Mouse (Mus musculus): ENCODE measurements at regions not wholly inside any gene's neighbourhood (a gene's known extent, or its start where the extent isn't known, plus 50 kb on each side); places are given as distances from the start of the nearest gene placed in this dataset.

DNA sequence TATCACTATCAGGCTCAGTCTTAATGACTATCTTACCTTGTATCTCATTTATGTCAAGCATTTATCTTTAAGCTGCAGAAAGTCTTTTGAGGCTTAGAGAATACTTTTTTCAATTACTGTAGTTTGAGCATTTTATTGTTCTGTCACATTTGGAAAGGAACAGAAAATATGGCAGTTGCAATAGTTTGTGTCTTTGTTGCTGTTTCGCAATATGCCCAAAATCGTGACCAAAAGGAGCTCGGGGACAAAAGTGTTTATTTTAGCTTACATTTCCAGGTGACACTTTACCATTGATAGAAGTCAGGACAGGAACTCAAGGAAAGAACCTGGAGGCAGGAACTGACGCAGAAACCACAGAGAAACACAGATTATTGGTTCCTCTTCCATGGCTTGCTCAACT is 152.9 kb upstream of the Thbs1 start:
- intact Hi-C loops (cut with DNase I), result no loop called here

DNA sequence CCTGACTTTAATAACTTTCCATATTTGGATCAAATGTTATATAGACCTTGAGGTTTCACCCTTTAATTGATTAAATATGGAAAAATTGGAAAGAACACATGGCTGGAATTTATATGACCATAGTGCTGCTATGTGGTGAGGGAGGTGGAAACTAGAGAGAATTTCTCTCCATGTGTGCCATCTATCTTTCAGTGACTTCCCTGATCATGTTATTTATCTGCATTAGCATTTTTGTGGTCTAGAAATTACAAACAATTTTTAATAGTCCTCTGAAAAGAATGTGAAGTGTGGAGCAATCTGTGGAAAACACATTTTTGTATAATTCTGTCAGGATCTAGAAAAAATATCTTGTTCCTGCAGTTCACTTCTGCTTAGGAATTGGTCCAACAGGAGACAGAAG is 152.2 kb upstream of the Thbs1 start:
- intact Hi-C loops (cut with DNase I), result no loop called here

DNA sequence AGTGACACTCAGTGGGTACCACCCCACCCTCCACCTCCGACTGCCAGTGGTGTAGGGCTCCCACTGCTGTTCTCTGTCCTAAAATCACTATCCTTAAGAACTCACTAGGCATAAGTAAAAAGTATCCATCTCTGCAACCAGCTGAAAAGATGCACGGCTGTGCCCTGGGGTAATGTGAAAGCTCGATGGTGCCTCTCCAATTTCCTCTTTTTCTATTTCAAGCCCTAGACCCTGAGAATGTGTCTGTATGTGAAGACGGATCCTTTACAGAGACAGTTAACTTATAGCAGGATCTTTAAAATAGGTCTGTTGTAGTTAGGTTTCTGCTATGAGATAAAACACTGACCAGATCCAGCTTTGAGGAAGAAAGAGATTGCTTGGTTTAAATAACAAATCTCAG is 149.1 kb upstream of the Thbs1 start:
- intact Hi-C loops (cut with DNase I), result no loop called here

DNA sequence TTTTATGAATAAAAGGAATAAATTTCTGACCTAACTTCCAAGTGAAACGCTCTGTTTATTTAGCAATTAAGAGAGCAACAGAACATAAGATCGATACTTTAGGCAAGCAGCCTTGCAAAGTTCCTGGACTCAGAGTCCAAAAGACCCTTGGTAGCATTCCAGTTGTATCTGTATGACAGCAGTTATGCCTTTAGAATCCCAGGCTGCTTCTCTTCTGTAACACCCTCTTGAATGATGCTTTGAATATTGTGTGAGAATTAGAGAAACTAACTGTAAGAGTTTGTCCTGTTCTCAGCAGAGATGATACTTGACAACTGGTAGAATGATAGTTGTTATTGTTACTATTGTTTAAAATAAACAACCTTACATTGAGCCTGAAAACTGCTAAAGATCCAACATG is 148.2 kb upstream of the Thbs1 start:
- intact Hi-C loops (cut with DNase I), result no loop called here

DNA sequence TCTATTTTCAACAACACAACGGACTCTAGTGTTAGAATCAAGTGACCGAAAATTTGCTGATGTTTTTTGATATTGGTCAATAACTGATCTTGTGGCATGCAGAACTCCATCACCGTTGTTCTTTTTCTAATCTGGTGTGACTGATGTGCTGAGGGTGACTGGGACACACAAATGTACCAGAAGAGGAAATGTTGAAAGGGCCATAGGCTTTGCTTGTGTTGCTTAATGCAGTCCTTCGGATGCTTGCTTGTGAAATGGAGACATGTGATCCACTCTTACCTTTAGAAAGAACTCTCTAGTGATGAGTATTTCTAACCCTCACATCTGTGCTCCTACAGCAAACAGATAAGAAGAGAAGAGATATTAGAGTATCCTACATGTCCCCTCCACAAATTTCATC is 145.9 kb upstream of the Thbs1 start:
- intact Hi-C loops (cut with DNase I), result no loop called here

DNA sequence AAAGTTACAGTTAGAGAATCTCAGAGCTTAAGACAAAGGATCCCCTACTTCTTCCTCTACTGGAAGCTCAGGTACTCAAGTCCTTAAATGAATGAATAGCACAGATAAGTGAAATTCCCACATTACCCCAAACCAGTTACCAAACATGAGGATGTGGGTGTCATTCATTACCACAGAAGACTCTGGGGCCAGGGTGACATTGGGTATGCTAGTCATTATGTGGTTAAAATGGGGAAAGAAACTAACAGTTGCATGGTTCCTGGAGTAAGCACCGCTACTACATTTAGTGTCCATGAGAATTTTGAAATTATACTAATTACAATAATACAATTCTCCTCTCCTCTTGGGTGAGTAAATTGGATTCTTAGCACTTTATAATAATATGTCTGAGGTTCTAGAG is 142.9 kb upstream of the Thbs1 start:
- intact Hi-C loops (cut with DNase I), result no loop called here

DNA sequence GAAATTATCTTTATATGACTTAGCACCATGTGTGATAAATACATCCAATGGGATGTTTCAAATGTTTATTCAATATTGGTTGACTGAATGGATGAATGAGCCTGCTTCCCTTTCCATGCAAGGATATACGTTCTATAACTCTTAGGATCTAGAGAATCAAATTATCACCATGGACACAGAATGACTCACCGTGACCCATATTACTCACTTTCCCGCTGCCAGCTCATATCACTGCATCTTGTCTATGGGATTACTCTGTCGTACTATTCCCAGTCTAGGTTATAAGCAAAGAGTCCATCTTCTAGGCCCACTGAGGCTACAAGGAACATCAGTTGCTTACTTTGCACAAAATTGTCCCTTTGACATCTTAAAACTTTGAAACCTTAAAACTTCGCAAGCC is 141.0 kb upstream of the Thbs1 start:
- intact Hi-C loops (cut with DNase I), result no loop called here

DNA sequence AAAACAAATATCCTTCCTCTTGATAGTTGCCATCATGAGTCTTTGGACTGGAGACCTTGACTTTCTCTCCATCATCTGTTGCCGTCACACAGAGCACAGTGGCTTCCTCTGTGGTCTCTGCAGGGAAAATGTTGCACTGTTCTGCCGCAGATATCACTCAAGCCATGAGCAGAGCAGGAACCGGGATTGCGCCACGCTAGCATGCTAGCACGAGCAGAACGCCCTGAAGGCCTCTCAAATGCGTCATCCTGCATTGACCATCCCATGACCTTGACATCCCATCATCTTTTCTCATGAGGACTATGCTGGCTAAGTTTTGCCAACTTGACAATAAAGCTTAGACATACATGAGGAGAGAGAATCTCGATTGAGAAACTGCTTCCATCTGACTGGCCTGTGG is 134.6 kb upstream of the Thbs1 start:
- intact Hi-C loops (cut with DNase I), result no loop called here

DNA sequence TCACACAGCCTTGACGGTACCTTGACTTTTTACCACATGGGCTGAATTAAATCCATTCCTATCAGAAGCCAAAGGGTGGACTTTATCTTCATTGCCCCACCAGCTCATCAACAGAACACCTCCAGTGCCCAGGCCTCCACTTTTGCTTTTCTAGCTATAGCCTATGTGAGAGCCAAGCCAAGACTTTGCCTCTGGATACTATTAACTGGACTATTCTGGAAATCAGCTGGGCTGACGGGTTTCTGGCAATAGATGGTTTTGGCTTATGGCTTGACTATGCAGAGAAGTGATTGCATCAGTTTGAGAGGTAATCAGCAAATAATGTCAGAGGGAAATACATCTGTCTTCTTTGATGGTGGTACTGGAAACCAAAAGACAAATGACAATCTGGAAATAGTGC is 130.8 kb upstream of the Thbs1 start:
- intact Hi-C loops (cut with DNase I), result no loop called here

DNA sequence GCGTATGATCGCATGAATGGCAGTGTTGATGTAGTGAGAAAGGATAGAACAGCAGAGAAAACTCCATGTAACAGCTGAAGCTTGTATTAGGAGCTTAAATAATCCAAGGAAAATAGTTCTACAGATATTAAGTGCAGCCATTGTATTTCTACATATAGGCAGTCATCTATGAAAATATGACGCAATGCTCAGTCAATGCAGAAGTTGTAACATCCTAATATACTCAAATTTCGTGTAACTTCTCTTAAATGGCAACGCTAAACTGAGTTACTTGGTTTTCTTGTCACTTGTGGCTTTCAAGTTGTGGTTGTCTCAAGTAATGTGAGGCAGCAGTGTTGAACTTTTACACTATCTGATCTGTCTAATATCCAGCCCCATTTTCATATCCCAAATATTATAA is 127.1 kb upstream of the Thbs1 start:
- intact Hi-C loops (cut with DNase I), result no loop called here

DNA sequence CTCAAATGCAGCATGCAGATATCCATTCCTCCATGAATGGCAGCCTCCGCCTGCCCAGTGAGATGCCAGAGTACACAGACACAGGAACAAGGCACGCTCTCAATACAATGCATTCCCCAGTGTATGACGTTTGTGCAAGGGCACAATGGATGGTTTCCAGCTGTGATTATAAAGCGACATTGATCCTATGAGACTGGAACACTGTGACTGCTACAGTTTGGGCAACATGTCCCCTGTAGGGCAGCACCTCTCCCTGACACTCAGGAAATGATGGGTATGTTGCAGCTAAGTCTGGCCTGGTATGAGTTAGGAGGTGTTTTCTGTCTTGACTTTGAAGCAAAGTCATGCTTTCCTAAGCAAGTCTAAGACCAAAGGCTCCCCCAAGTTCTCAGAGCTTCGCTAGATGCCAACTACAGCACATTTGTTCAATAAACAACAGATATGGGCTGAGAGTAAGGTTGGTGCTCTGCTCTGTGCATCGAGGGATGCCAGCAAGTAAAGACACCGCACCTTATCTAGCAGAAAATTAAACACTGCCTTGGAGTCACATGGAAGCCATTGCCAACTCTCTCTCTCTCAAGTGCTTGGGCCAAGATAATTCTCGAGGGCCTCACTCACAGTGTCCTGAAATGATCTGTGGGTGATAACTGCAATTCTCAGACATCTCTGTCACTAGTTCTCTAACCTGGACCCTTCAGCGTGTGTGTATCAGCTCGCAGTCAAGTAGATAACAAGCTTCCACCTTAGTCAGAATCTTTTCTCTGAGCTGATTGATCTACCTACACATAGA is 124.1 kb upstream of the Thbs1 start:
- intact Hi-C loops (cut with DNase I), result no loop called here

DNA sequence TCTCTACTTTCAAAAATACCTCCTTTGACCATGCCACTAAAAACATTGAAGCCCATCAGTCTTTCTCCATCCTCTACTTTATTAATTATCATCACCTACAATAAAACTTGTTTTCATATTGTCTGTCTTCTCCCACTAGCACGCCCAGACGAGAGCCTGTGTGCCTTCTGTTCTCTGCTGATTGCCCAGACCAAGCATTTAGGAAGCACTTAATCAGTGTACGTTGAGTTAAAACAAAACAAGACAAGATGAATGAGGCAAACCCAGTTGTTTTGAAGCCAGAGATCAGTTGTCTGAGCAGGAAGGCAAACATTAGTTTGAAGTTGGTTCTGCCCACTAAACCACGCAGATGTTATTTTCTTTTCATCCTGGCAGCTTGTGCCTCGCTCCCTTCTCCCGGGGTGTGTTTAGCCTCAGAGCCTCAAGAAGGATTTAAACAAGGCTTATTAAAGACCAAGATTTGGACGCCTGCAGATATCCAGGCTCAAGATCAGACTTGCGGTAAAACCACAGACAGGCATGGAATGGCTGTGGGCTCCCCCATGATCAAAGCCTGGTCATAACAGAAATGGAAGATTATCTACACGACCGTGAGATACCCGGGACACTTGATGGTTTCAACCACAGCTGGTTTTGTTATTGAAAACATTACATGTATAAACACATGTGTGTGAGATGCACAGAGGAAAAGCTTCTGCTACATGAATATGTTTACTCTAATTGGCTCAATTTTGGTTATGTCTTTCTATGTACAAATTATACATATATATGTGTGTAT is 123.1 kb upstream of the Thbs1 start:
- intact Hi-C loops (cut with DNase I), result no loop called here

DNA sequence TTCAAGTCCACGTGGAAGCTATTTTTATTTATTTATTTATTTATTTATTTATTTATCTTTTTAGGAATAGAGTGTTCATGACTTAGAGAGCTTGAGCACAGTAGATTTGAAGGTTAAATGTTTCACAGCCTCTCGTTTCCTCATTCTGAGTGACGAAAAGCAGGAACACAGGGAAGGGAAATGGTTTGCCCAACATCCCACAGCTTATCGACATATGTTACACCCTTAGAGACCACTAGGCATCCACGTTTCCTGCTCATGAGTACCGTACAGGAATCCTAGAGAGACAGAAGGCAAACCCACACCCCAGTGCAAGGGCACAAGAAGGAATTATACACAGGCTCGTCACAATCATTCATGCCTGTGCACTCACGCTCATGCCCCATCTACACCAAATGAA is 122.5 kb upstream of the Thbs1 start:
- intact Hi-C loops (cut with DNase I), result no loop called here

DNA sequence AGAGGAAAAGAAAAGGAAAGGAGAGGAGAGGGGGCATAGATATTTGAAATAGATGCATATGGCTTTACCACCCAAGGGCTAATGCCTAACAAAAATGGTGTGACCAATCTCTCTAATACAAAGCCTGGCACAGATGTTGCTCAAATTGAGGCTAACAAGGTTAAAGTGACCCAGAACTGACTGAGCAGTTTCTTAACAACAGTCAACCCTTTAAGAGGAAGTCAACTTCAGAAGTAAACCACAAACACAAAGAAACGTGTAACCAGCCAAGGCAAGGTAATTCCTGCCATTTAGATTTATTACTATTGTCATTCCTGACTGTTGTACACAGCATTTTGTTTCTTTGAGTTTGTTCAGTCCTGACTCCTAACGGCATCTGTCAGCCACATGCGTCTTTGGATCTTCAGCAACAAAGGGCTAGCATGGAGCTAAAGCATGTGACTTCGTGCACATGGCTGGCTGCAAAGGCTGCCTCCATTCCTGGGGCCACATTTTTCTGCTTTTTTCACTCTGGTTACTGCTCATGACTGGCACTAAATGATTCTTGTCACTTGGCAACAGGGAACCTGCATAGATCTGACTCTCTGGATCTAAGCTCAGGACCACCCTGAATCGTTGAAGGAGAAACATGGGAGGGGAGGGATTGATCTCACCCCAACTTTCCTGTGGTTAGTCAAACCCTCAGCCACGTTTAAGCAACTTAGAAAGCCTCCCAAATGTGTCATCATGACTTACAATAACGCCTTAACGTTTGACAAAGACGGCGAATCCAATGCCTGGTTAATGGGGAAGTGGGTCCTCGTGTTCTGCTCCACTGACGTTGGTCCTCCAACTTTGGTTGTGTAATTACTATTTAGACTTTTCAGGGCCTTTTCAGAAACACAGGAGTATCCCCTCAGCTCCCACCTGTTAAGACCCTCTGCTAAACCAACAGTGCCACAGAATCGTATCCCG is 115.3 kb upstream of the Thbs1 start:
- intact Hi-C loops (cut with DNase I), result no loop called here

DNA sequence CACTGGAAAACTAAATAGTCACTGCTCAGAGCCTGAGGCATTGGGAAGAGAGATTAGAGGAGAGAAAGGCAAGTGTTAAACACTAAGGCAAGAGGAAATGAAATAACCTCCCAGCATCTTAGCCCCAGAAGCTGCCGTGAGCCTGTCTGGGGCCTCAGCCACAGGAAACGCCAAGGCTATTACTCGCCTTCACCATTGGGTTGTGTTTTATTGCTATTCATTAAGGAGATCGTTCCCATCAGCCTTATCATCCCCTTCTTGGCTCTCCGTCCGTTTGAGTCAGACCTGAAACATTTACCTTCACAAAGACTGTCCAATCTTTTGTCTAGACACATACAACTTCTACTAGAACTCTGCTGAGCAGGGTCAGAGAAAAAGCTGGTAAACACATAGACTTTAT is 112.0 kb upstream of the Thbs1 start:
- intact Hi-C loops (cut with DNase I), result no loop called here

DNA sequence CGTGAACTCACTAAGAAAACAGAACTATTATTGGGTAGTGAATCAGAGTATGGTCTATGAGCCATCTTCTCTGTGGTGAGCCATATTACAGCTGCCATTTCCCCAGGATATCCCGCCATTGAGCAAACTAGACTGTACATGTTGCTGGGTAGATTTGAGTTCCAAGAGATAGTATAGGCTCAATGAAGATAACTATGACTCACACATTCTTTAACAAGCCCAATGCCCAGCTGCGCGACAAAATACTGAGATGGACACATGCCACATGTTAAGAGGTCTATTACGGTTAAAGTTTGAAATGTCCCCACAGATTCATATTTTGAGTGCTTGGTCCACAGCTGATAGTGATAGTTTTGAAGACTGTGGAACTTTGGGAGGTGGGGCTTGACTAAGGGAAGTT is 107.5 kb upstream of the Thbs1 start:
- intact Hi-C loops (cut with DNase I), result no loop called here

DNA sequence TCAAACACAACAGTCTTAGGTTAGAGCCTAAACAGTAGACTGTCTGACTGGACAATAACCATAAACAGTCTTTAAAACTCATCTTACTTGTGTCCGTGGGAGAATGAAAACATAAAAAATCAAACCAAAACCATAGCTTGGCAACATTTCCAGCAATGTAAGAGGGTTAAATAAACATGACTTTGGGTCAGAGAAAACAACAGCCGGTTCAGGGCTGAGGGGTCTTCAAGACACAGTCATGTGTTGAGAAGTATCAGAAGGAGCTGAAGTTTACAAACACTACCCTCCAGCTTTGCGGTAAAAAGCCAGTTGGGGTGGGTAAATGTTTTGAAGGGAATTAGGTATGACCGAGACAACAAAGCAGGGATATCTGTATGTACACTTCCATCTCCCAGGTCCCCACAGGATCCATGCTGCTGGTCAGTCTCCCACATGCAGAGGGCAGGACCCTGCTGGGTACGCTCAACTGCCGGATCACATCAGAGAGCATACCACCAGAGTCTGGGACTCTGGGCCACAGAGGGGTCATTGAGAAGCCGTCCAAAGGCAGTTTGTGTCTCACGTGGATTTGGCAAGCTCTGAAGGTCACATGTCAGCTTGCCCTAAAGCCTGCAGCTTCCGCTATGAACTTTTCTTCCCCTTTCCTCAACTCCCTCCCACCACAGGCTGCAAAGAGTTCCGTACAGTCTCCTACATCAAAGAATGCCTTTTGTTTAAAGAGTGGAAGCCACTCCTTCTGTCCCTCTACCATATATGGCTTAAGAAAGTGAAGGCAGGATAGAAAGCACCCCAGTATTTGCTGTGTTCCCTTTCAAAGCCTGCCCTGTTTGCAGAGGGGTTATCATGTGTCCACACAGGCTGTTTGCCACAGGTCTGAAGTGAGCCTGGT is 103.9 kb upstream of the Thbs1 start:
- intact Hi-C loops (cut with DNase I), result no loop called here

DNA sequence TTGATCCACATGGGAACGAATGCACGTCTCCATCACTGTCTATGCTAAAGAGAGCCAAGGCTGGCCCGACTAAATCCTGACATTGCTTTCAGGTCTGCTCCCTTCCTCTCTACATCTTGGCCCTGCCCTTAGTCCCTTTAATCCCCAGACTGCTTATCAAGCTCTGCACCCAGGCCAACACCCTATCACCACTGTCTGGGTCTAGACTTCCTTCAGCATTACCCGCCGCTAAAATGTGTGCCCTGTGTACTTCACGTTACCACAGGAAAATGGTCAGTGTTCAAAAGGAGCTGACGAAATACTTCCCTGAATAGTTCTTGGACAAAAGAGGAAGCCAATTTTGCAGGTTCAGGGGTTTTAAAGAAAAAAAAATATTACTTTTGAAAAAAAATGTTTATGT is 100.0 kb upstream of the Thbs1 start:
- intact Hi-C loops (cut with DNase I), result no loop called here

DNA sequence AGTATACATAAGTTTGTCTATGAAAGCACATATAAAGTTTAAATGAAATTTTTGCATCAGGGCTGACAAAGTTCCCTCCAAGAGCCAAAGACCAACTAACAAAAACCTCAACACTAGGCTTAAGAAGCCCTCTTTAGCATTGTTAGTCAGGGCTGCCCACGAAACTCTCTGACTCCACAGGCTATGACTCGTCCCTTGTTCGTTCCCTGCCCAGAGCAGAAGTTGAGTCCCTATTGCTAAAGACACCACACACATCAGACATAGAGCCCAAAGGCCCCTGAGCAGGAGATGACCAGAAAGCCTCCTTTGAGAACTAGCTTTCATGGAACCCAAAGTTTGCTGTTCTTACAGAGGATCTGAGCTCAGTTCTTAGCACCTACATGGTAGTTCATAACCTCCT is 99.5 kb upstream of the Thbs1 start:
- intact Hi-C loops (cut with DNase I), result no loop called here

DNA sequence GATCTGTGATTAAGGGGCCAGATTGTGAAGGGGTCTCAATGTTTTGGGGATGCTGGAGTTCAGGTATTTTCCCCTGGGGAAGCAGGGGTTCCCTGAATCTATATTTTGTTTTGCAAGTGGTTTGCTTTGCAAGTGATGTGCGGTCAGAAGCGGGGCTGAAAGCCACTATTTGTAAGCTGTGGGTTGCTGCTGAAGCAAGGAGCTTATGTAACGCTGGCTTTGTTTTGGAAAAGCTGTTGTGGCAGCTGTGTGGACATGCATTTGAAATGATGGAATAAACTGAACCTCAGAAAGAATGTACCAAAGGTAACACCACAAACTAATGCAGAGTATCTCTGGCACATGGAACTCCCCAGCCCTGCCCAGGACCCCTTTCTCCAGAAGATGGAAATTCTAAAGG is 98.5 kb upstream of the Thbs1 start:
- intact Hi-C loops (cut with DNase I), result no loop called here

DNA sequence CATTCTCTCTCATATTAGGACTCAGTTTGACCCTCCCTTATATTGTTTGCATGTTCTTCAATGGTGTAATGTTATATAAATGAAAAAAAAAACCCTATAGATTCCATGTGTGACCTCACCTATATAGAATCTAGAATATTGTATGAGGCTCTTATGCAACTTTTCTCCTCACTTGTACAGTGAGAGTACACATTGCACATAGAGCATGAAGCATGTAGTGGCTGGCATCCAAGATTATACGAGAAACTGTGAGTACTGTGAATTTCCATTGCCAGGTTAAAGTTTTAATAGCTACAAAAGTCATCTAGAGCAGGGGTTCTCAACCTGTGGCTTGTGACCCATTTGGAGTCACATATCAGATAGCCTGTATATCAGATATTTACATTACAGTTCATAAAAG is 96.5 kb upstream of the Thbs1 start:
- intact Hi-C loops (cut with DNase I), result no loop called here

Measured in adrenal gland (tissue).